Mouse (Mus musculus) cortical plate, adult 2 months (tissue): ENCODE data around the gene Pla2r1.

Experiments
- CTCF ChIP-seq: fragments of 200-500 bp; IDR thresholded peaks from 2 replicates; pipeline ENCODE4 v1.5.1; 2011; ENCODE audit warnings: mild to moderate bottlenecking, control low read depth, low read length; ENCODE audit not compliant: insufficient read depth; ENCODE audit errors: extremely low read depth
- POLR2A ChIP-seq: fragments of 200-500 bp; IDR thresholded peaks from 2 replicates; pipeline ENCODE4 v1.6.1; 2011; ENCODE audit warnings: mild to moderate bottlenecking, low read length, control low read depth; ENCODE audit not compliant: insufficient read depth; ENCODE audit errors: extremely low read depth

DNA sequence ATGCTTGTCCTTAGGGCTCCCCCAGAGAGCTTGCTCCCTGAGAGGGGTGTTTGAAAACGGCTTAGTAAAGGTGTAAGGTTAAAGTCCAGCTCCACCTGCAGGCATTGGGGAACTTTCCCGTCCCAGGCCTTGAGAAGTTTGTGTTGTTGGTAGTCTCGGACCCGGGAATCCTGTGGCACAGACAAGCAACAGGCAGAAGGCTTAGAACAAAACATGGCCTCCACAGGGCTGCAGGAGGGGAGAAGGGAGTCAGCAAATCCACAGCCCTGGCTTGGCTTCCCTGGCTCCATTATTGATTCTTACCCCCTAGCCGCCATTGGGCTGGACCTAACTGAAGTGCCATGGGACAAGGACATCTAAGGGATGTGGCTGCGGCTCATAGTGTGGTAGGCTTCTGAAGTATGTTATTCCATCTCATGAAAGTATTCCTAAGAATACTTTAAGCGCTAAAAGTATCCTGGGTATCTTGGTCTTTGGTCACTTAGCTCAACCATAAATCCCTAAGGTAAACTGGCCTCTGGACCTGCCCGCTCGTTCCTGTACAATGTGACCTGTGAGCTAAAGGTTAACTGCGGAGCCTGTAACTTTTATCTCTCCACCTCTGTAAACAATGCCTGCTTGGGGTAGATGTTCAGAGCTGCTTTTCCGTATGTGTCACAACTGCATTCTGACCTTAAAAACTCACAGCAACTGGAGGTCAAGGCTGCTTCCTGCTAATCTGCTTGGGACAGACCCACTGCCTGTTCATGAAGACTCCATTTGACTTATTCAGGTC, 142.9 kb downstream of the Pla2r1 start:
- TF ChIP-seq POLR2A (no peak), CTCF (no peak)
